Mouse (Mus musculus): ENCODE data around the gene Fto.

Gene Fto

GRCm38 (mm10) chr8:91460965-91461364 is 147.6 kb downstream of the Fto start:
- DNase-seq: peak; percentile 90

GRCm38 (mm10) chr8:91463757-91464156 is 150.4 kb downstream of the Fto start:
- DNase-seq: no peak

DNA sequence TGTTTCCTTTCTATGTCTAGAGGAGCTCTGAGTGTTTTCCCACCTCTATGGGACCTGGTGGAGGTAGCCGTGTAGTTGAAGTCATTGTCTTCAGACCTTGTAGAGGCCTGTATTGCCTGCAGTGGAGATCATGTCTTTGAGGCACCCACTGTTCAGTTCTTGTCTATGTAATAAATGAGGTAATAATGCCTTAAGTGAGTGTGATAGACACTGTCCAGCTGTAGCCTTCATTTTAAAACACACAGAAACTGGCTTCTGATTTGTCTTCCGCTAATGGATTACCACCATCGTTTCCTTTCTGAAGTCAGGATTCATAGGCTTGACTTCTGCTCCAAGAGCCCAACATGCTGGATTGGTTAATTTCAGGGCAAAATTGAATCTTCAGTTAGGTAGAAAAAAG is 154.1 kb downstream of the Fto start:
- peak; percentile 11 for DNase-seq

DNA sequence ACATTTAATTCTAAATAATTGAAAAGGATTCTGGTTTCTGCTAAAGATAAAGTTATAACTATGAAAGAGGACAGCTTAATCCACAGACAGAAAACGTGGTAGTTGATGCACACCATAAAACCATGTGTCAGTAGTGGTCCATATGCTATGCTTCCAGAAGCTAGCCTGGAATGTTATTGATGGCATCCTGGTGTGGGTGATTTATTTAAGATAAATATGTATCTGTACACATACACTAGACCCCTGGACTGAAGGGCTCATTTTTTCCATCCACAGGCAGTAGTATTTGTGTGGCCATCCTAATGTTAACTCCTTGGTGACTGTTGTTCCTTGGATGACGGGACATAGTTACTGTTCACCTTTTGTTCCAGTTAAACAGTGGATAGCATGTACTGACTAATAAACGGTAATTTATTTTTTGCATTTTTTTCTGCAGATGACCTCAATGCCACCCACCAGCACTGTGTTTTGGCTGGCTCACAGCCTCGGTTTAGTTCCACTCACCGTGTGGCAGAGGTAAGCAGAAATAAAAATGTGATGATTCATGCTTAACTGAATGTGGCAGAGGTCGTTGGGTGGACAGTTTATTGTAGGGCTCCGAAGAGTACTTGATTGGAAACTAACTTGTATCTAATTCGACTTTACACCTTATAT is 154.7 kb downstream of the Fto start:
- DNase-seq: peak; percentile 22

DNA sequence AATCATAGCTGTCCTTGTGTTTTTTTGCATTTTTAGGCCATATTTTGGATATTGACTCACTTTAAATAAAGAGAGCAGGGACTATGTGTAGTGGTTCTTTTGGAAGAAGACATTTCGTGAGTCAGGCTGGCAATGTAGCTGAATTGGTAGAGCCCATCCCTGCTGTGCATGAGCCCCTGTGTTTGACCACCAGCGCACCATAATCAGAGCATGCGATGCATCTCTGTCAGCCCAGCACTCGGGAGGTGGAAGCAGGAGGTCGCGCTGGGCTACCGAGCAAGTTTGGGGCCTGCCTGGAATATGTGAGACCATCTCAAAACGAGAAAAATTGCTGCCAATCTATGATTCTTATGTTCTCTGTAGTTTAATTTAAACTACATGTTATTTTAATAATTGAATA is 156.1 kb downstream of the Fto start:
- DNase-seq: peak; percentile 85

GRCm38 (mm10) chr8:91474731-91475279 is 161.5 kb downstream of the Fto start:
- peak; percentile 85 for DNase-seq

DNA sequence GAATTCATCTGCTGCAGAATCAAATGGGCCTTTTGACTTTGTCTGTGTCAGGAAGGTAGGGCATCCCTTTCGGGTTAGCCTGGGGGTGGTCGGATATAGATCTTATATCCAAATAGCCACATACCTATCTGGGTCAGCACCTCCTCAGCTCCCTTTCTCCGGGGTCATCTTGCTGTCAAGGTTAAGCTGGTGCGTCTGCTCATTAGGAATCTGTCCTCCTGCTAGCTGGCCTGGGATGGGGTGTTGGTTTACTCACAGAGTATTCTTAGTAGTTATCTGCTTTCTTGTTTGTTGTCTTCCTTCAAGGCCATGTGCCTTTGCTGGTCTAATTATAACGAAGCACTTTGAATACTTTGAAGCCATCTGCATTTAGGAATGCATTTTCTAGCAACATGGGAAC is 163.7 kb downstream of the Fto start:
- DNase-seq: peak; percentile 77

DNA sequence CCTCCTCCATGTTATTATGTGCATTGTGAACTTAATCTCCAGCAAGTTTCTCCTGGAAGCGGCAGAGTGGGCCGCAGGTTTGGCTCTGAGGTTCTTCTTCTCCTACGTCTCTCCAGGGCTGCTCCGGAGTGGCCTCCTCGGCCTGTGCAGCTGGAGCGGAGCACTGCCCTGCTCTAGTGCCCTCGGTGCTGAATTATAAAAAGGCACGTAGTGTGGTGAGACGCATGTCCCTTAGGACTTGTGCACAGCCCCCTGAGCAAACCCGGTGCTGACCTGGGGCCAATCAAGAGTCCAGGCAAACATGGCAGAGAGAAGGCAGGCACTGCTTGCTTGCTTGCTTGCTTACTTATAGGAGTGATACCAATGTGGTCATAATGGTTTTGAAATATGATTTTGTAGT is 164.1 kb downstream of the Fto start:
- DNase-seq: peak; percentile 19

DNA sequence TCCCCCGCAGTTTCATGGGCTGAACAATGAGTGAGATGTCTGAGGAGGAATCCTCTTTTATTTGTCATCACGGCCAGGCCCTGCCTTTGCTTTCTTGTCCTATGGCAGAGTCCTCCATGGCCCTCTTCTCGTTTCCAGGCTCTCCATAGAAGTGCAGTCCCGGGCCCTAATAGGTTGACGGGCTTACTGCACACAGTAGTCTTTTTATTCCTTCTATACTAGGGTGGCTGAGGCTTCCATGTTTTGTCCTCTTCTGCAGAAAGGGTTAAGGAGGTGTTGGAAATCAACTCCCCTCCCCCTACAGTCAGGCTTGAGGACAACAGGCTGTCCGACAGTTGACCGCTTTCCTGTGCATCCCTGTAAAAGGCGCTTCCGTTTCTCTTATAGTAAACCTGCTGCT is 169.2 kb downstream of the Fto start:
- peak; percentile 65 for DNase-seq

GRCm38 (mm10) chr8:91486394-91486793 is 173.1 kb downstream of the Fto start:
- DNase-seq: no peak

- DNase-seq: peak; percentile 11
These were observed 174.1 kb downstream of the Fto start for GRCm38 (mm10) chr8:91487456-91487855.

DNA sequence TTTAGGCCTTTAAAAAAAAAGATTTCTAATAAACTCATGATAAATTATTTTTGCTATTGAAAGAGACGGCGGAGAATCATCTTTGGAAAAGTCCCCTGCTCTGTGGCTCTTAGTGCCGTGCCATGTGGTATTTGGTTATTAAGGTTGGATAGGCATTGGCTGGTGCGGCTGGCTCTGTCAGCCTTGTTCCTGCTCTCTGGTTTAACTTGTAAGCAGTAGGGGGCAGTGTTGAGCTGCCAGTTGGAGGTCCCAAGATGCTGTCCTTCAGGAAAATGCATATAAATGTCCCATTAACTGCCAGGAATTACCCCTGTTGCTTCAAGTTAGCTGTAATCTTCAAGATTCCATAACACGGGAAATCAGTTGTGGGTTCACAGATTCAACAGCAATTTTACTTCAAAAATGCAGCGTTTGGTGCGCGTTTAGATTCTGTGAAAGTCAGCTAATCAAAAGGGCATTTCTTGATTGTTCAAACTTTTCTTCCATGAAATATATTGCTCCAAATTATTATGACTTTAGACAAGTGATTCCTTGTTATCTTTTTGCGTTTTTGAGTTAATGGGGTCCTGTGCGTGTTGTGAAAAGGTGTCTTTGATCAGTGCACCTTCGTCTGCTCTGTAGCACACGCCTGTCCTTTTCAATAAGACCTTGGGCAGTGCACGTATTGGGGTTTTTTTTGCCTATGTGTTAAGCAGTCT is 174.9 kb downstream of the Fto start:
- DNase-seq: peak; percentile 89

DNA sequence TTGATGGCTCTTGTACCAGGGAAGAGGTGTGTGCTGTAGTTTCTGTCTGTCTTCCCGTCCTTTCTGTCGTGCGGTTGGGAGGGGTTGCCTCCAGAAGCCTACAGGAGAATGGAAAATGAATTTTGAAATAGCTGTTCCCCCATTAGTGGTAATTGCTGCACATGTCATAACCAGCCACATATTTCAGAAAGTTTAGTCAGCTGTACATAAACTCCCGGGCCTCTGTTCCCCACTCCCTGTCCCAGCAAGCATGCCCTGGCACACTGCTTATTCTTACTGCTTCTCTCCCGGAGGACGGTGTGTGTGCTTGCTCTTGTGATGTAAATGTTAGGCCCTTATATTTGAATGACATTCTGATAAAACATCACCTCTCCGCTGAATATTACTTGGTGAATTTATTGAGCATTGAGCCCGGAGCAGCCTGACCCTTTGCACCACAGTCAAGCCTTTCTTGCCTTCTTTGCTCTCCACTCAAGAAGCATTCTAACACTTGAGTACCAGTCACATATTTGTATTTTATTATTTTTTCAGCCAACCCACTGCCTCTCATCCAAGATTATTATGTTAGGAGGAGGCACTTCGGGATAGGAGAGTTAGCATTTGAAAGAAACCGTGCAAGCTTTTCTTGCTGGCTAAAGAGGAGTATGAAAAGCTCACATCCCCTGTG is 175.6 kb downstream of the Fto start:
- peak; percentile 60 for DNase-seq

DNA sequence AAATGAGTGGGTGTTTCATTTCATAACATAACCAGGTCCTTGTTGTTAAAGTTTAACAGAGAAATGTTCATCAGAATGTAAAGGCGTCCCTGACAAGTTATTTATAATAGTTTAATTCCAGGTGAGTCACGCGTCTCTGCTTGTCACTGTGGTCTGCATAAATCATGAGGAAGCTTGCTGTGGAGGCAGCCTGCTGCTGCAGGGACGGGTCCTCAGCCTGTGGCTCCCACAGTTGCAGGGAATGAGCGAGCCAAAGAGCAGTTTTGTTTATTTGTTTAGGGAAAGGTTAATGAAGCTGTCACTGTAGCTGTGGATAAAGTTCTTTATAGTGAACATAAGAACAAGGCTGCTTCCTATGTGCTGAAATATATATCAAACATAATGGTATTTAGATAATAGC is 176.7 kb downstream of the Fto start:
- DNase-seq: no peak

GRCm38 (mm10) chr8:91493373-91493772 is 180.0 kb downstream of the Fto start:
- no peak for DNase-seq

- no peak for DNase-seq
These were observed 181.4 kb downstream of the Fto start for GRCm38 (mm10) chr8:91494501-91495259.

- DNase-seq: no peak
These were observed 181.9 kb downstream of the Fto start for GRCm38 (mm10) chr8:91495260-91495601.

DNA sequence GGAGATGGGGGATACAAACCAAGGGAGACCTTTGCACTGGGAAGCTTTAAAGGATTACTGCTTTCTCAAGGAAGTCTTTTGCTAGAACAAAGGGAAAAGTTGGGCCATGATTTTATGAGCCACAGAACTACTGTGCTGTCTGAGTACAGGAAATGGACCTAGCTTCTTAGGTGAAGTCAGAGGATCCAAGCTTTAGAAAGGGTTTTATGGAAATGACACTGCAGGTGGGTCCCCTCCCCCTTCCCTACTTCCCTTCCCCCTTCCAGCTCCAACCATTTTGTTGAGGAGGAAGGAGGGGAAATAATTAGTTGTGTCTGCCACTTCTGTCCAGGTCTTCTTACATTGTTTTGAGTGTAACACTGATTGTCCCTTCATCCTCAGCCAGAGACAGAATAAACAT is 182.7 kb downstream of the Fto start:
- DNase-seq: no peak

GRCm38 (mm10) chr8:91496936-91497335 is 183.6 kb downstream of the Fto start:
- no peak for DNase-seq

DNA sequence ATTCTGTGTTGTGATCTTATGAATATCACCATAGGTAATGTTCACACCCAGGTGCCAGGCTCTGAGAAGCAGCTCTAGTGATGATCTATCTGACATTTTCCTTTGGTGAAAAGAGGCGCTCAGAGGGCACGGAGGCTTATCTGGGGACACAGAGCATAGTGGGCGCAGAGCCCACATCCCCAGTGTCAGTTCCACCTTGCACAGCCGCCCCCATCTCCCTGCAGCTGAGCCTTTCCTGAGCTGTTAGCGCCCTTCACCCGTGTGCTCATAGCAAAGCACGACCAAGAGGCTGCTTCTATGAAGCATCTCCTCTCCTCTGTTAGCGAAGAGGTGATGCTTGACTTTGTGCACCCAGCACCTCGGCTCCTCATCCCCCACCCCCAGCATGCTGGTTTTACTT is 185.3 kb downstream of the Fto start:
- DNase-seq: no peak

DNA sequence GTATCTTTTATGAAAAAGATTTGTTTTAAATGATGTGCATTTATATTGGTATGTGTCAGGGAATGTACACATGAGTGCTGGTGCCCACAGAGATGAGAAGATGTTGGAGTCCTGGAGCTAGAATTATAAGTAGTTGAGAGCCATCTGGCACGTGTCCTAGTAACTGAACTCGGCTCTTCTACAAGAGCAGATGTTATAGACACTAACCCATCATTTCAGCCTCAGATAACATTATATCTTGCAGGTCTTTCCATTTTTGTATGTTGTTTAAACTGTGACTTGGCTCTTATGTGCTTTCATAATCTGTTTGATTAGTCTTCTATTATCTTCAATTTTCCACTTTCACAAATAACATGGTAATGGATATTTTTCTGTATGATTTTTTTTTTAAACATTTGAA is 186.0 kb downstream of the Fto start:
- DNase-seq: no peak

DNA sequence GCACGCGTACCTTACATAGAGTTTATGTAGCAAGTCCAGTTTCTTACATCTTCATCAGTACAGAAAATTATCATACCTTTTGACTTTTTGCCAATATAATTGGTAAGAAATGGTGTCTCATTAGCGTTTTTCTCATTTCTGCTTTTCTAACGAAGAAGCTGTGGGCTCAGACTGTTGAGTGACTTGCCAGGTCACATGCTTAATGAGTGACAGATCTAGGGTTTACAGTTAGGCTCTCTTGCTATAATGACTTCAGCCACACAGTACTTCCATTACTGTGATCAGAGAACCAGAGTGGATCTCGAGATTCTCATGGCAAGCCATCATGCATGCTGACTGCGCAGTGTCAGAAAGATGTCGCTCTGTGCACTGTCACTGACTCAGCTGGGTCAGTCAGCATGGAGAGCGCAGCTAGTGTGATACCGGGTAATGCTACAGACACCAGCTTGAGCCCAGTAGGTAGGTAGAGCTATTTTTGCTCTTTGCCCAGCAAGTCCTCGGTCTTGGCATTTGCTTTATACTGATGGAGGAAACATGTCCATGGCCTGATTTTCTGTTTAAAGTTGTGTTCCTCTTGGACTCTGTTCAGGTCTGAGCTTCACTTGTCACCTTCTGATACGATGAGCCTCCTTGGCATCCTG is 188.8 kb downstream of the Fto start:
- DNase-seq: no peak

DNA sequence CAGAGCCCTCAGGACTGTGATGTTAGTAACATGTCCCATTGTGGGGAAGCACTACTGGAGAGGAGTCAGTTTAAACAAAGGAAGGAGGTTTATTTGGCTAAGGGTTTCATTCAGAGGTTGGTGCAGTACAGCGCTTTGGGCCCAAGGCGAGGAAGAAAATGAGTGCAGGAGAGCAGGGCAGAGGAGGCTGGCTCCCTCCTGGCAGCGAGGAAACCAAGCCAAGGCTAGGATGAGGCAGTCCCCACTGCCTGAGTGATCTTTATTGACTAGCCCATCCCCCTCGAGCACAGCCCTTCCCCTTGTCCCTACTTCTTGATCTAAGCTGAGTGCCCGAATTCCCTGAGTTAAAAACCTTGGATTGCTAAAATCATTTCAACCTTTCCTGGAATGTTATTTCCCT is 189.5 kb downstream of the Fto start:
- DNase-seq: no peak
